Mouse (Mus musculus) megakaryocyte, adult 5-6 weeks (primary cell): Measurements from ENCODE around the gene Ypel3. TPM values are rescaled to one million over a fixed set of nuclear protein-coding genes. Genes with fewer than 3 reads are reported as not detected.
A peak's percentile ranks its signal among the peaks of the same experiment; 100 is the strongest.

ENCODE experiments used
- ATAC-seq: 2 replicates; pipeline ENCODE4 v1.8.0; 2016; ENCODE audit warnings: mild to moderate bottlenecking, inconsistent platforms; ENCODE audit not compliant: poor library complexity, severe bottlenecking
- total RNA-seq, 2 experiments: library from RNA; stranded (forward) in 1 of 2; stranded (reverse) in 1 of 2; fragments of 153-499, 151-499 nt in 1 of 2; fragments of 221-1000, 200-1000 nt in 1 of 2; gene quantifications; 2 replicates each; pipeline versions ENCODE4 v1.2.3 to v1.2.4; 2015 to 2017

Ypel3 gene
- total RNA-seq, 2 experiments from 2014 or later: 117 to 200 TPM

GRCm38 (mm10) chr7:126792721-126793443 lies 16.1 kb downstream of the Ypel3 start:
- no peak for ATAC-seq

- no peak for ATAC-seq
Measured at GRCm38 (mm10) chr7:126793456-126794270, 16.9 kb downstream of the Ypel3 start.

GRCm38 (mm10) chr7:126794271-126794605 lies 17.5 kb downstream of the Ypel3 start:
- no peak for ATAC-seq

- ATAC-seq: no peak
Measured at GRCm38 (mm10) chr7:126795387-126796317, 18.9 kb downstream of the Ypel3 start.

- no peak for ATAC-seq
Measured at GRCm38 (mm10) chr7:126796350-126796932, 19.7 kb downstream of the Ypel3 start.

- peak; percentile 7; the same call in 1 of the 2 replicates for ATAC-seq
Measured at GRCm38 (mm10) chr7:126797411-126798126, 20.8 kb downstream of the Ypel3 start, which contains the start of gene Fam57b. Gene Fam57b (plus strand): TSS chr7:126797668.

- peak; percentile 58 for ATAC-seq
Measured at GRCm38 (mm10) chr7:126798127-126799049, 21.6 kb downstream of the Ypel3 start.

- peak; percentile 79 for ATAC-seq
Measured at GRCm38 (mm10) chr7:126799050-126799467, 22.3 kb downstream of the Ypel3 start.

- ATAC-seq: peak; percentile 65
Measured at GRCm38 (mm10) chr7:126799468-126800268, 22.9 kb downstream of the Ypel3 start.

- no peak for ATAC-seq
Measured at GRCm38 (mm10) chr7:126800269-126801056, 23.7 kb downstream of the Ypel3 start.

- no peak for ATAC-seq
Measured at GRCm38 (mm10) chr7:126801057-126801422, 24.3 kb downstream of the Ypel3 start.

- no peak for ATAC-seq
Measured at GRCm38 (mm10) chr7:126802134-126802889, 25.6 kb downstream of the Ypel3 start.

- ATAC-seq: no peak
Measured at GRCm38 (mm10) chr7:126803181-126803580, 26.4 kb downstream of the Ypel3 start.

- no peak for ATAC-seq
Measured at GRCm38 (mm10) chr7:126803751-126804150, 27.0 kb downstream of the Ypel3 start.

- ATAC-seq: no peak
Measured at GRCm38 (mm10) chr7:126806956-126807355, 30.2 kb downstream of the Ypel3 start.

GRCm38 (mm10) chr7:126807405-126807804 lies 30.6 kb downstream of the Ypel3 start:
- no peak for ATAC-seq
